Mouse (Mus musculus) embryonic fibroblast, embryonic 13.5 days (primary cell): ENCODE measurements around the gene Kcnk2.

ENCODE experiments used
- CTCF ChIP-seq: IDR thresholded peaks from 2 replicates; pipeline ENCODE4 v1.5.1; 2011; ENCODE audit warnings: mild to moderate bottlenecking, control low read depth, low read length, moderate library complexity, borderline replicate concordance; ENCODE audit not compliant: insufficient read depth
- POLR2A ChIP-seq: IDR thresholded peaks from 2 replicates; pipeline ENCODE4 v1.6.1; 2011; ENCODE audit warnings: low read depth, mild to moderate bottlenecking, control low read depth, low read length, moderate library complexity

DNA sequence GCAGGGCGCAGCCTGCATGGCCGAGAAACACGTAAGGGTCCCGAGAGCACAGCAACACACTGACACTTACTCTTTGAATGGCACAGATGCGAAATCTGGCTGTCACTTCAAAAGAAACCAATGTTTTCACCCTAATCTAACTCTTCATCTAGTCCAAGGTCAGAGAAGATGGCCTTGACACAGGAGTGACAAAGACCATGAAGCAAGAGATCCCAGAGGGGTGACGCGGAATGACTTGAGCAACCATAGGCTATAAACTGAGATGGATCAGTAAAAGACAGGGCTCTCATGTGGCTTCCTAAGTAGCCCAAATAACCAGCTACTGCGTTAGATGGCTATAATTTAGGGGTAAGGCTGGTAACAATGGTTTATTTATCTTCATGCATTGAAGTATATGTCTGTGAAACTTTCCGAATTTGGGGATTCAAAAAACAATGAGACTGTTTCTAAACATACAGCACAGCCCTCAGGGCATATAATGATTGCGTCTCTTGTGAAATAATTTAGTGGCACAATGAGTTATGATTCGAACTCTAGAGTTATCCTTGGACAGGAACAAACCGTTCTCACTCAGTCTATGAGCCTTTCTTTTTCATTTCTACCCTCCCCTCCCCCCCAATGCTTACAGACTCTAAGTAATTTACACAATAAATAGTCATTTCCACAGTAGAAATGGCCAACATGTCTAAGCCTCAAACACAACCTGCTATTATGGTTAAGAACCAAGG lies 108.2 kb downstream of the Kcnk2 start:
- no peak for TF ChIP-seq POLR2A
- no peak for TF ChIP-seq CTCF
